Mouse (Mus musculus): ENCODE data around the gene Naif1.

- TF ChIP-seq POLR2A (IDR thresholded peaks at IDR 0.05; ENCODE audit: low read depth, low read length) (no peak), CTCF (conservative IDR thresholded peaks at IDR 0.05; ENCODE audit: insufficient read depth, insufficient read length, low read depth, low read length) (no peak)
Observed at GRCm38 (mm10) chr2:32416556-32416955, 33.7 kb upstream of the Naif1 start.
